Mouse (Mus musculus): ENCODE measurements at regions not wholly inside any gene's neighbourhood (a gene's known extent, or its start where the extent isn't known, plus 50 kb on each side); places are given as distances from the start of the nearest gene placed in this dataset.
"Not testable (repeated sequence)": the region's sequence is repeated elsewhere in the genome, so short reads cannot be mapped to it uniquely, and the experiment has no call there.

DNA sequence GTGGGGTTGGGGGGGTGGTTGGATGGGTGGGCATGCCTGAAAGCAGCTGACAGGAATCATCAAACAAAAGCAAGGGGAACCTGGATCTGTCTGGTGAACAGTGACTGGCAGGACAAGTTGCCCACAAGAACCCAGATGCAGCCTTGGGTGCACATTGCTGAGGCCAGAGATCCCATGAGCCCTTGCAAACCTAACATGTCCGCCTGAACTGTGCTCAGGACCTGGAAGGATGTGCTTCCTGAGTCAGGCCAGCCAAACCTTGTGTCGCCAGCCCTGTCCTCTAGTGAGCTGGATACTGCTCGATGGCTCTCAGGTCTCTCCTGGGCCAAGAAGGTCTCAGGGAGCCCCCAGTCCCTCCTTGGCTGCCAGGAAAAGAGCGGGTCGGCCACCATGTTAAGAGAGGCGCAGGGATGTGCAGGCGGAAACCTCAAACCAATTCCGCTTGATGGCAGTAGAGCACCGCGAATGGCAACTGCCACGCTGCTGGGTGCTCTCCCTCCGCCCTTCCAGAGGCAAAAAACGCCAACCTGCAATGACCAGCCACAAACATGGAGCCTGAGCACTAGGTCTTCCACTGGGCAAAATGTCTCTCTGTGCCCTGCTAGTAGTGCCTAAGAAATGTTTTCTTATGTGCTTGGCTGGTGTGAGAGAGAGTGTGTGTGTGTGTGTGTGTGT, 140.2 kb downstream of the Pls3 start:
- not testable (repeated sequence) for DNase-seq (ENCODE audit: low read depth, low spot score)

DNA sequence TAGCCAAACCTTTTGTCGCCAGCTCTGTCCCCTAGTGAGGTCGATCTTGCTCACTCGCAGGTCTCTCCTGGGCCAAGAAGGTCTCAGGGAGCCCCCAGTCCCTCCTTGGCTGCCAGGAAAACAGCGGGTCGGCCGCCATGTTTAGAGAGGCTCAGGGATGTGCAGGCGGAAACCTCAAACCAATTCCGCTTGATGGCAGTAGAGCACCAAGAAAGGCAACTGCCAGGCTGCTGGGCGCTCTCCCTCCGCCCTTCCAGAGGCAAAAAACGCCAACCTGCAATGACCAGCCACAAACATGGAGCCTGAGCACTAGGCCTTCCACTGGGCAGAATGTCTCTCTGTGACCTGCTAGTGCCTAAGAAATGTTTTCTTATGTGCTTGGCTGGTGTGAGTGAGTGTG, 141.3 kb downstream of the Pls3 start:
- DNase-seq (ENCODE audit: low read depth, low spot score), result not testable (repeated sequence)

DNA sequence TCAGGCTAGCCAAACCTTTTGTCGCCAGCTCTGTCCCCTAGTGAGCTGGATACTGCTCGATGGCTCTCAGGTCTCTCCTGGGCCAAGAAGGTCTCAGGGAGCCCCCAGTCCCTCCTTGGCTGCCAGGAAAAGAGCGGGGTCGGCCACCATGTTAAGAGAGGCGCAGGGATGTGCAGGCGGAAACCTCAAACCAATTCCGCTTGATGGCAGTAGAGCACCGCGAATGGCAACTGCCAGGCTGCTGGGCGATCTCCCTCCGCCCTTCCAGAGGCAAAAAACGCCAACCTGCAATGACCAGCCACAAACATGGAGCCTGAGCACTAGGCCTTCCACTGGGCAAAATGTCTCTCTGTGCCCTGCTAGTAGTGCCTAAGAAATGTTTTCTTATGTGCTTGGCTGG, 145.2 kb downstream of the Pls3 start:
- DNase-seq (ENCODE audit: low read depth, low spot score), result not testable (repeated sequence)

DNA sequence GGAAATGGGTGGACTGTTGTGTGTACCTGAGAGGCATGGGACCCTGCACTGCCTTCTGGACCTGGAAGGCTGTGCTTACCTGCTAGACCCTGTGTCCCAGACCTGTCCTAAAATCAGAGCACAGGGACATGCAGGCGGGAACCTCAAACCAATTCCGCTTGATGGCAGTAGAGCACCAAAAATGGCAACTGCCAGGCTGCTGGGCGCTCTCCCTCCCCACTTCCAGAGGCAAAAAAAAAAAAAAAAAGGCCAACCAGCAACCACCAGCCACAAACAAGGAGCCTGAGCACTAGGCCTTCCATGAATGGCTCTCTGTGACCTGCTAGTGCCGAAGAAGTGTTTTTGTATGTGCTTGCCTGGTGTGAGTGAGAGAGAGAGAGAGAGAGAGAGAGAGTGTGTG, 146.5 kb downstream of the Pls3 start:
- no peak for DNase-seq (ENCODE audit: low read depth, low spot score)

DNA sequence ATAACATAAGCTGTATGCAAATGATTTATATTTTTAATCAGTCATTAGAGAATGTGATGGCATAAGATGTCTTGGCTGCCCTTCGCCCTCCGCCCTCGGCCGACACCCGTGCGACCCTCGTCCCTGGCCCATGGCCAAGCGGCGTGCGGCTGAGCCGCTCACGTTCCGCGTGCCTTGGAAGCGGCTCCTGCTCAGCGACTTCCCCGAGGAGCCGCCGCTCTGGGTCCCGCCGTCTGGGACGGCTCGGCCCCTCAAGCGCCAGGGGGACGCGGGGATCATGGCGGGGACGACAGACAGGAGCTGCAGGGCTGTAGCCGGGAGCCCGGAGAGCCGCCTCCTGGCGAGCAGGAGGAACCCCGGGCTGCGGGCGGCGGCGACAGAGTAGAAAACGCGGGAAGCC, 145.5 kb upstream of the Rab39b start:
- DNase-seq (ENCODE audit: low read depth, low spot score), result not testable (repeated sequence)

DNA sequence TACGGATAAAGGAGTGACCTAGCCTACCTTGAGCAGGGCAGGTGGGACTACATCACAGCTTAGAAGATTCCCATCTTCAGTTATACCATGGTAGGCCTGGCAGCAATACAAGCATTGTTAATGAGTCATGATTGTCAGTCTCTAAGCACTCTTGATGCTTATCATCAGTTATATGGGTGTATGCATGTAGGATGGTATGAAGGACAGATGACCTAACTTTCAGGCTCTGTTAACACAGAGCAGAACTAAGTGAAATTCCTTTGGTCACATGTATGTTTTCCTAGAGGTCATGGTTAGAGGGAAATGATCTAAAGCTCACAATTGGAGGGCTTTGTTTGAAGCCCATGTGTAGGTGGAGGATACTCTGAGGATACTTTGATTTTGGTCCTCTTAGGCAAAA, 121.9 kb upstream of the Rab39b start:
- DNase-seq (ENCODE audit: low read depth, low spot score), result no peak

DNA sequence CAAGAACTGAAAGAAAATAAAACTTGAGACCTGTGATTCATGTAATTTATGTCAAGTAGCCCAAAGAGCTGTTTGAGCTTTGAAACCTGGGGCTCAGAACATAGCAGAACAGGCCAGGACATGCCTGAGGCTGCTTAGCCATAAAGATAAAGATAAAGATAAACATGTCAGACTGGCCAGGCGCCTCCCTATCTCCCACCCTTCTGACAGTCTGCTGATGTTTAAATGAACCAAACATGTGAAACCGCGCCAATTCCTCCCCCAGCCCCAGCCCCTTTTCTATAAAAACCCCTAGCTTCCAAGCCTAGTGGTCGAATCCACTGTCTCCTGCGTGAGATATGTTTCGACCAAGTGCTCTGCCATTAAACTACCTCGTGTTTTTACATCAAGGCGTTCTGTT, 97.2 kb upstream of the Rab39b start:
- not testable (repeated sequence) for DNase-seq (ENCODE audit: low read depth, low spot score)

DNA sequence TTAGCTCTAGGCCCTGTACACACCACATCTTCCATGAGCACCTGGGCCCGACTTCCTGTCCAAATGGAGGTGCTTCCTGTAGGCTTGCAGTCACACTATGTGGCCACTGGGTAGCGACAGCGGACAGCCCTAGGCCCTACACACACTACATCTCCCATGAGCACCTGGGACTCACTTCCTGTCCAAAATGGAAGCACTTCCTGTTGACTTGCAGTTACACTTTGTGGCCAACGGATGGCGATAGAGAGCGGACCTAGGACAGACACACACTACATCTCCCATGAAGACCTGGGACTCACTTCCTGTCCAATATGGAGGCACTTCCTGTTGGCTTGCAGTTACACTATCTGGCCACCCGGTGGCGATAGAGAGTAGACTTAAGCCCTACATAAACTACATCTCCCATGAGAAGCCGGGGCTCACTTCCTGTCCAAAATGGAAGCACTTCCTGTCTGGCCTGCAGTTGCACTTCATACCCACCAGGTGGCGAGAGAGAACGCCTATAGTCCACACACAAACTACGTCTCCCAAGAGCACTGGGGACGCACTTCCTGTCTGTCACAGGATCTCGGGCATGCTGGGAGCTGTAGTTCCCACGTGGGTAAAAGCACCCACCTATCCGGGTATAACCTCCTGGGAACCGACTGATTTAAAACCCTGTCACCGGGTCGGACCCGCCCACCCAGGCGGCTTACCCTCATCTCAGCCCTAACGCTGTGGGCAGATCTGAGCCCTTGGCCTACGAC, 96.1 kb upstream of the Rab39b start:
- peak; percentile 100 for DNase-seq (ENCODE audit: low read depth, low spot score)

DNA sequence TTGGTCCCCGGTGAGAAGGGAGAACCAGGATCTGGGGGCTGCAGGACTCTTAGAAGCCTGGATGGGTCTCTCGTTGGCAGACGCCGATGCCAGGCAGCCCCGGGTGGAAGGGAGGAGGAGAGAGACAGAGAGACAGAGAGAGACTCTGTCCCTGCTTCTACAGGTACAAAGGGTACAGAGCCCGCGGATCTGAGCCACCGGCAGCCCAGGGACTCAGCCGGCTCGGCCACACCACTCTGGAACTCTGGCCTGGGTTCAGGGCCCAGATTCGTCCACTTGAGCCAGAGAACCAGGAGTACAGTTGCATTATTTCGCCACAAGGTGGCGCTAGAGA, 95.5 kb upstream of the Rab39b start:
- no peak for DNase-seq (ENCODE audit: low read depth, low spot score)

DNA sequence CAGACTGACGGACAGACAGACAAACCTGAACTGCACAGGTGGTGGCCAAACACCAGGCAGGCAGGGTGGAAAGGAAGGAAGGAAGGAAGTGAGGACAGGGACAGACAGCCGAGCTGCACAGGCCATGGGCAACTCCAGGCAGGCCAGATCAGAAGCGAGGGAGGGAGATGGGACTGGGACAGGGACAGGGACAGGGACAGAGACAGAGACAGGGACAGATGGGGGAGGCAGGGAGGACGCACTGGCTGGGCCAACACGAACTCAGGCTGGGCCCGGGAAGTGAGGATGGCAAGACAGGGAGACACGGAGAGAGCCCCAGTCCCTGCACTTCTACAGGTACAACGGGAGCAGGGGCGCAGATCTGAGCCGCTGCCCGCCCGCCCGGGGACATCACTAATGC, 94.9 kb upstream of the Rab39b start:
- no peak for DNase-seq (ENCODE audit: low read depth, low spot score)

DNA sequence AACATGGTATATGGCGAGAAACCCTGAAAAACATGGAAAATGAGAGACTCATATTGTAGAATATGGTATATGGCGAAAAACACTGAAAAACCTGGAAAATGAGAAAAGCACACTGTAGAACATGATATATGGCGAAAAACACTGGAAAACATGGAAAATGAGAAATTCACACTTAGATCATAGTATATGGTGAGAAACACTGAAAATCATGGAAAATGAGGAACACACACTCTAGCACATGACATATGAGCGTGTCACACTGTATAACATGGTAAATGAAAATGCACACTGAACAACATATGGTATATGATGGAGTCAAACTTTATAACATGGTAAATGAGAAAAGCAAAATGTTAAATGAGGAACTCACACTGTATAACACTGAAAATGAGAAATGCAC, 89.6 kb upstream of the Rab39b start:
- no peak for DNase-seq (ENCODE audit: low read depth, low spot score)

DNA sequence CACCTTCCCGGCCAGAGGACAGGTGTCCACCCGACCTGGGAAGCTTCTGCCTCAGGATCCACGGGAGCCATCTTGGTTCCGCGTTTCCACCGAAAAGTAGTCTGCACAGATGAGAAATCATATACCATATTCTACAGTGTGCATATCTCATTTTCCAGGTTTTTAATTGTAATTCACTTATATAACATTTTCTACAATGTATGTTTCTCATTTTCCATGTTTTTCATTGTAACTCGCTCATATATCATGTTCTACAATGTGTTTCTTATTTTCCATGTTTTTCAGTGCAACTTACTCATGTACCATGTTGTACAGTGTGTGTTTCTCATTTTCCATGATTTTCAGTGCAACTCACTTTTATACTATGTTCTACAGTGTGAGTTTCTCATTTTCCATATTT, 65.4 kb upstream of the Rab39b start:
- DNase-seq (ENCODE audit: low read depth, low spot score), result no peak

All from skeletal muscle tissue, adult 2 months (tissue).